Mouse (Mus musculus) limb, embryonic 13.5 days (tissue): ENCODE measurements around the gene Cdhr4. TPM values are rescaled to one million over a fixed set of nuclear protein-coding genes. Genes with fewer than 3 reads are reported as not detected.

Experiments used
- ATAC-seq: fragments of 200-750 bp; cut with Nextera tagmentation; 2 replicates; pipeline ENCODE4 v1.8.0; 2017; ENCODE audit warnings: low read depth, moderate number of reproducible peaks, moderate TSS enrichment; ENCODE audit not compliant: low FRiP score
- H3K27ac ChIP-seq: fragments of 300-500 bp; sonication (generic); 2 replicates; pipeline ENCODE4 v1.5.1; 2015; ENCODE audit warnings: inconsistent platforms, mild to moderate bottlenecking, moderate library complexity
- H3K27me3 ChIP-seq: fragments of 300-500 bp; sonication (generic); 2 replicates; pipeline ENCODE4 v1.6.1; 2015; ENCODE audit warnings: mild to moderate bottlenecking, inconsistent platforms
- H3K36me3 ChIP-seq: fragments of 300-500 bp; sonication (generic); 2 replicates; pipeline ENCODE4 v1.6.1; 2015; ENCODE audit warnings: inconsistent platforms, mild to moderate bottlenecking, moderate library complexity
- H3K4me1 ChIP-seq: fragments of 300-500 bp; sonication (generic); 2 replicates; pipeline ENCODE4 v1.6.1; 2015; ENCODE audit warnings: inconsistent platforms
- H3K4me2 ChIP-seq: fragments of 300-500 bp; sonication (generic); replicated peaks from 2 replicates; pipeline ENCODE4 v1.6.1; 2015; ENCODE audit warnings: inconsistent platforms, mild to moderate bottlenecking, moderate library complexity
- H3K4me3 ChIP-seq: fragments of 300-500 bp; sonication (generic); 2 replicates; pipeline ENCODE4 v1.5.1; 2015; ENCODE audit warnings: moderate library complexity, mild to moderate bottlenecking, inconsistent platforms
- H3K9ac ChIP-seq: fragments of 300-500 bp; sonication (generic); 2 replicates; pipeline ENCODE4 v1.6.1; 2015; ENCODE audit warnings: mild to moderate bottlenecking, inconsistent platforms
- H3K9me3 ChIP-seq: fragments of 300-500 bp; sonication (generic); 2 replicates; pipeline ENCODE4 v1.6.1; 2016; ENCODE audit warnings: inconsistent platforms
- WGBS: fragments of 180-500 bp; shearing (Covaris S2); methylation state at CpG from one replicate; pipeline ENCODE4 v1.1.7; 2015; 5-methylcytosine and 5-hydroxymethylcytosine counted together
- polyA plus RNA-seq: library from polyadenylated mRNA; unstranded; fragments of >200 nt; fragmentation: Nextera tagmentation; extraction: Ambion mirVana; gene quantifications from 2 replicates; pipeline ENCODE4 v1.2.1, GENCODE M21; 2015

Gene Cdhr4
- polyA plus RNA-seq, 1 experiment from 2014 or later, result 18.2 TPM

- ATAC-seq, result no peak
- Histone ChIP-seq H3K4me3 (no peak overlapping the region), H3K9me3 (no peaks in the 10 kb centered on the region), H3K4me2 (no peak overlapping the region), H3K4me1 (no peaks in the 10 kb centered on the region), H3K36me3 (peaks cover 67% of the 10 kb centered on the region), H3K27me3 (no peaks in the 10 kb centered on the region), H3K9ac (no peak overlapping the region), H3K27ac (no peak overlapping the region)
- 89% methylated on average over 9 of the region's 9 CpGs for WGBS
Measured at GRCm38 (mm10) chr9:107962916-107963315, 29.4 kb upstream of the Cdhr4 start.

GRCm38 (mm10) chr9:107963700-107964099, 28.6 kb upstream of the Cdhr4 start:
- WGBS, result 17% methylated on average over 5 of the region's 5 CpGs
- H3K36me3 ChIP-seq, result peaks cover 64% of the 10 kb centered on the region
- peak; percentile 80 for ATAC-seq
- no peak overlapping the region for H3K27ac ChIP-seq
- H3K9me3 ChIP-seq, result no peaks in the 10 kb centered on the region
- no peaks in the 10 kb centered on the region for H3K4me1 ChIP-seq
- H3K4me2 ChIP-seq, result no peak overlapping the region
- H3K4me3 ChIP-seq, result no peak overlapping the region
- H3K9ac ChIP-seq, result no peak overlapping the region
- H3K27me3 ChIP-seq, result no peaks in the 10 kb centered on the region

- H3K4me3 ChIP-seq, result no peak overlapping the region
- peaks cover 66% of the 10 kb centered on the region for H3K36me3 ChIP-seq
- no peaks in the 10 kb centered on the region for H3K4me1 ChIP-seq
- H3K4me2 ChIP-seq, result no peak overlapping the region
- H3K27me3 ChIP-seq, result no peaks in the 10 kb centered on the region
- 93% methylated on average over 9 of the region's 9 CpGs for WGBS
- no peak overlapping the region for H3K9ac ChIP-seq
- no peak overlapping the region for H3K27ac ChIP-seq
- H3K9me3 ChIP-seq, result no peaks in the 10 kb centered on the region
- ATAC-seq, result no peak
Measured at GRCm38 (mm10) chr9:107964681-107965080, 27.6 kb upstream of the Cdhr4 start.

GRCm38 (mm10) chr9:107966676-107967075, 25.6 kb upstream of the Cdhr4 start:
- Histone ChIP-seq H3K4me3 (no peak overlapping the region), H3K9ac (no peak overlapping the region), H3K27ac (no peak overlapping the region), H3K4me2 (no peak overlapping the region), H3K27me3 (no peaks in the 10 kb centered on the region), H3K9me3 (no peaks in the 10 kb centered on the region), H3K36me3 (peaks cover 65% of the 10 kb centered on the region), H3K4me1 (no peaks in the 10 kb centered on the region)
- WGBS, result 86% methylated on average over 10 of the region's 10 CpGs
- no peak for ATAC-seq

GRCm38 (mm10) chr9:107967437-107967836, 24.9 kb upstream of the Cdhr4 start:
- Histone ChIP-seq H3K36me3 (peaks cover 64% of the 10 kb centered on the region), H3K27ac (no peak overlapping the region), H3K9me3 (no peaks in the 10 kb centered on the region), H3K4me1 (no peaks in the 10 kb centered on the region), H3K4me2 (no peak overlapping the region), H3K27me3 (no peaks in the 10 kb centered on the region), H3K4me3 (no peak overlapping the region), H3K9ac (no peak overlapping the region)
- ATAC-seq, result no peak
- 86% methylated on average over 6 of the region's 6 CpGs for WGBS

GRCm38 (mm10) chr9:107968531-107968930, 23.8 kb upstream of the Cdhr4 start:
- no peaks in the 10 kb centered on the region for H3K27me3 ChIP-seq
- H3K9me3 ChIP-seq, result no peaks in the 10 kb centered on the region
- H3K4me3 ChIP-seq, result no peak overlapping the region
- H3K27ac ChIP-seq, result no peak overlapping the region
- WGBS, result 92% methylated on average over 7 of the region's 7 CpGs
- peaks cover 59% of the 10 kb centered on the region for H3K36me3 ChIP-seq
- H3K9ac ChIP-seq, result no peak overlapping the region
- ATAC-seq, result no peak
- H3K4me2 ChIP-seq, result no peak overlapping the region
- no peaks in the 10 kb centered on the region for H3K4me1 ChIP-seq

GRCm38 (mm10) chr9:107970311-107970710, 22.0 kb upstream of the Cdhr4 start:
- Histone ChIP-seq H3K4me1 (peaks cover 9% of the 10 kb centered on the region), H3K36me3 (peaks cover 50% of the 10 kb centered on the region), H3K4me3 (no peak overlapping the region), H3K9me3 (no peaks in the 10 kb centered on the region), H3K9ac (no peak overlapping the region), H3K4me2 (no peak overlapping the region), H3K27ac (no peak overlapping the region), H3K27me3 (no peaks in the 10 kb centered on the region)
- WGBS, result 89% methylated on average over 5 of the region's 5 CpGs
- no peak for ATAC-seq

- H3K27me3 ChIP-seq, result no peaks in the 10 kb centered on the region
- no peak overlapping the region for H3K4me2 ChIP-seq
- no peak overlapping the region for H3K27ac ChIP-seq
- WGBS, result 76% methylated on average over 8 of the region's 8 CpGs
- H3K4me1 ChIP-seq, result peaks cover 18% of the 10 kb centered on the region
- ATAC-seq, result no peak
- no peak overlapping the region for H3K4me3 ChIP-seq
- no peak overlapping the region for H3K9ac ChIP-seq
- no peaks in the 10 kb centered on the region for H3K9me3 ChIP-seq
- peaks cover 44% of the 10 kb centered on the region for H3K36me3 ChIP-seq
Measured at GRCm38 (mm10) chr9:107971690-107972541, 20.4 kb upstream of the Cdhr4 start.

GRCm38 (mm10) chr9:107974491-107975171, 17.7 kb upstream of the Cdhr4 start:
- Histone ChIP-seq H3K4me3 (no peak overlapping the region), H3K36me3 (peaks cover 26% of the 10 kb centered on the region), H3K27ac (peak overlapping the region; percentile 72; the same call in 1 of the 2 replicates), H3K27me3 (no peaks in the 10 kb centered on the region), H3K9me3 (no peaks in the 10 kb centered on the region), H3K9ac (no peak overlapping the region), H3K4me1 (peaks cover 21% of the 10 kb centered on the region), H3K4me2 (no peak overlapping the region)
- no peak for ATAC-seq
- WGBS, result 81% methylated on average over 10 of the region's 10 CpGs

GRCm38 (mm10) chr9:107975399-107976386, 16.6 kb upstream of the Cdhr4 start, which contains the start of gene Uba7:
Uba7 (plus strand) TSS chr9:107975505.
- Histone ChIP-seq H3K9ac (peak within 1 kb of the TSS; percentile 31; the same call in 1 of the 2 replicates), H3K4me2 (peak within 1 kb of the TSS; percentile 19; the same call in 1 of the 2 replicates), H3K27ac (peak within 1 kb of the TSS; percentile 72), H3K4me1 (peaks cover 32% of the 10 kb centered on the region), H3K4me3 (no peak within 1 kb of the TSS), H3K27me3 (no peaks in the 10 kb centered on the region), H3K36me3 (peaks cover 16% of the 10 kb centered on the region), H3K9me3 (no peaks in the 10 kb centered on the region)
- 63% methylated on average over 12 of the region's 12 CpGs for WGBS
- no peak for ATAC-seq

GRCm38 (mm10) chr9:107978815-107979214, 13.5 kb upstream of the Cdhr4 start:
- Histone ChIP-seq H3K4me1 (peaks cover 63% of the 10 kb centered on the region), H3K9me3 (no peaks in the 10 kb centered on the region), H3K4me3 (no peak overlapping the region), H3K9ac (peak overlapping the region; percentile 31; the same call in 1 of the 2 replicates), H3K27me3 (no peaks in the 10 kb centered on the region), H3K36me3 (no peaks in the 10 kb centered on the region), H3K27ac (no peak overlapping the region), H3K4me2 (no peak overlapping the region)
- WGBS, result 91% methylated on average over 12 of the region's 12 CpGs
- no peak for ATAC-seq
